Mouse (Mus musculus): ENCODE results near the gene Slc29a4.

- TF ChIP-seq CTCF (IDR thresholded peaks at IDR 0.05; ENCODE audit: low read depth, low read length) (no peak), POLR2A (IDR thresholded peaks at IDR 0.05; ENCODE audit: extremely low read depth, insufficient read depth, low read length) (no peak)
These were observed 44.1 kb upstream of the Slc29a4 start for GRCm38 (mm10) chr5:142648162-142648561.

Measured in liver, adult 2 months (tissue).